Mouse (Mus musculus): ENCODE measurements at regions not wholly inside any gene's neighbourhood (a gene's known extent, or its start where the extent isn't known, plus 50 kb on each side); places are given as distances from the start of the nearest gene placed in this dataset.

DNA sequence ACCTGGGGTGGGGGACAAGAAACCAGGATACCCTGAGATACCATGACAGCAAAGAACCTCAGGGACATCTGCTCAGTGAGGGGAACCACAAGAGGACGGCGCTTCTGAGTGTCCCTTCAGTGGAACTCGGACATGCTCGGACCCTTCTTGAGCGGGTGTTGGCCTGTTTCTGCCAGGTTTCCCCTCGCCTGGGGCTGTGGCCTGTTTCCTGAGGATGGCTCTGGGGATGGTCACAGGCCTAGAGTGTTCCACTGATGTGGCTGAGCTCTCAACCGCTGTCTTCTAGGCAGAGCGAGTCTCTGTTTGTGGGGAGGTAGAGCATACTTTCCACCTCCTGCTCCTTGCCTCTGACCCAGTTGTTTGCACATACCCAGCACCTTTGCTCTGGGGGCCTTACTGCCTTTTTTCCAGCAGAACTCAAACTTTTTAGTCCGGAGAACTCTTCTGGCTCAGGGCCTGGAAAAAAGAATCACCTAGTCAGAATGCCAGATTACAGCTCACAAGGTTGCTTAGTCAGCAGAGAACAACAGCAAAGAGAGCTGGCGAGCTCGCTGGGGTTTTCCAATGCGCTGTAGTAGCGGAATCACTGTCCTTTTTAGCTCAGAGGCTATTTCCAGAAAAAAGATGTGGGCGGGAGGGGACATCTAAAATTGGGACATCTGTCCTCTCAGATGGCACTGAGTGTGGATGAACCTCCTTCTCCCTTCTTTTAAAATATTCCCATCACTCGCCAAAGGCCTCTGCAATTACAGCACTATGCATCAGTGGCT lies 65.3 kb downstream of the Med10 start:
- DNase-seq: no peak
- intact Hi-C loops (cut with DNase I; ENCODE audit: low total_unique reads): no loop called here

DNA sequence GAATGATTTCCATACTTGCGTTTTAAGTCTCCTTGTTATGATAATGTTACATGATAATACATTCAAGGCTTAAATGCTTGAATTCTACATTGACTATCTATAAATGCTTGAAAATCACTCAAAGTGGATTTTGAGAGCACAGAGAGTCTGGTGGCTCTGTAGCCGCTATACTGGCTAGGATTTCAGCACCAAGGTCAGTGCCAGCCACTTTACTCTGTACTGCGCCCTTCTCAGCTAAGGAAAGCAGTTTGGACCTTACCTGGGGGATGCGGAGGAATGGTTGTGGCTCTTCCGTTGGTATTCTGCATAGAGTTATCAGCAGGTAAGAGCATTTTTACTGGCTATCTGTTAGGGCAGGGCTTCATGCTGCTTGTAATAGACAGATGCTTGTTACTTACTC lies 94.3 kb downstream of the Med10 start:
- no peak for DNase-seq
- intact Hi-C loops (cut with DNase I; ENCODE audit: low total_unique reads): no loop called here

DNA sequence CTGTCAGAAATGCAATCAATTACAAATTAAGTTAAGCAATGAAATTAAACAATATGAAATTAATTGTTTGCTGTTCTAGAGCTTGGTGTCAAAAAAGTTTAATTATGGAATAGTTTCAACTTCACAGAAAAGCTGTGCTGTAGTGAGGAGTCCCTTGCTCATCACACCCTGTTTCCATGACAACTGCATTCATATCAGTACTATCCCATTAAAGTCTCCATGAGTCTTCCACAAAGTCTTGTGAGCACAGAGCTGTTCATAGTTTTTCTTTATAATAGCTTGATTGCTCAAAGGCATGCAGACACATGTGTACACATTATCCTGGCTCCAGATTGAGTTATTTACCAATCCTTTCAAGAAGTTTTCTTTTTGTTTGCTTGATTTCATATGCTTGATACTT lies 98.9 kb downstream of the Med10 start:
- intact Hi-C loops (cut with DNase I; ENCODE audit: low total_unique reads): no loop called here
- no peak for DNase-seq

DNA sequence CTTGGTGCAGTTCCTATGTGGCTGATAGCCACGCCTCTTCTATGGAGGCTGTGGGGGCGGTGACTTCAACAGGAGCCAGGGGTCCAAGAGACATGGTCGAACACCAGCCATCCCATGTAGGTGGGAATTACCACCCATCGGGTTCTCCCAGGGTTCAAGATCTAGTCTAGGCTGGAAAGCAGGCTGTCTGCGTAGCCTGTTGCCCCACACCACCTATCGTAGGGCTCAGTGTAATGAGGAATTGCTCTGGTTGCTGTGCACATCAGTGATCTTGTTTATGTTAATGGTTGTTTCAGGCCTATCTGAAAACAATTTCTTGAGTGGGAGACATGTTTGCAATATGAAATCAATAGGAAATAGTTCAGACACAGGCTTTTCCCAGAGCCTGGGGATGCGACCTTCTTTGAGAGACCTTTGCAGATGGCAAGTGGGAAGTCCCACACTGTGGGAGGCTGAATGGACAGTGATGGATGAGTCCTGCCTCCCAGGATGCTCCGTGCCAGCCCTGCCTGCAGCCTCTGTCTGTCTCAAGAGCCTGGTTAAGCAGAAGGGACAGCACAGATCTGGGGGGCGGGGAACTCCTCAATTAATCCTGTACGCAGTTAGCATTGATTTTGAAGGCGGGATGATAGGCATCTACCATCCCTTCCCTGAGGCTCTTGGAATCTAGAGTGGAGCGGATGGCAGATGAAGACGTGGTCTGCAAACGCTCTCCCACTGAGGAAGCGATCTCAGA lies 104.8 kb downstream of the Med10 start:
- no peak for DNase-seq
- intact Hi-C loops (cut with DNase I; ENCODE audit: low total_unique reads): no loop called here

DNA sequence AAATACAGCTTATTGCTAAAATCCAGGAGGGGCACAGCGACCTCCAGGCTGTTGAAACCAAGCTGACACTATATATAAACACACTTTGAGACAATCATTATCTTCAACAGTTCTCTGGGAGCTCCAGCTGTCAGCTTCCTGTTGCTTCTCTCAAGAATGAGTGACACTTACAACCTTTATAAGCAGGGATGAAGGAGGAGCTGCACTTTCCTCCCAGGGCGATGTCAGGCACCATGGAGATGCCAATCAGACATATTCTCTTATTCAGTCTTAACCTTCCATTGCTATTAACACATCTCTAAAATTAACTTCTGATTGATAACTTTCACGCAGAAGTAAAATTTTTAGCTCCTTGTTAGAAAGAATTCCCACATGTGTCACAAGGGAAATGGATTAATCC lies 113.6 kb downstream of the Med10 start:
- intact Hi-C loops (cut with DNase I; ENCODE audit: low total_unique reads): no loop called here
- DNase-seq: no peak

DNA sequence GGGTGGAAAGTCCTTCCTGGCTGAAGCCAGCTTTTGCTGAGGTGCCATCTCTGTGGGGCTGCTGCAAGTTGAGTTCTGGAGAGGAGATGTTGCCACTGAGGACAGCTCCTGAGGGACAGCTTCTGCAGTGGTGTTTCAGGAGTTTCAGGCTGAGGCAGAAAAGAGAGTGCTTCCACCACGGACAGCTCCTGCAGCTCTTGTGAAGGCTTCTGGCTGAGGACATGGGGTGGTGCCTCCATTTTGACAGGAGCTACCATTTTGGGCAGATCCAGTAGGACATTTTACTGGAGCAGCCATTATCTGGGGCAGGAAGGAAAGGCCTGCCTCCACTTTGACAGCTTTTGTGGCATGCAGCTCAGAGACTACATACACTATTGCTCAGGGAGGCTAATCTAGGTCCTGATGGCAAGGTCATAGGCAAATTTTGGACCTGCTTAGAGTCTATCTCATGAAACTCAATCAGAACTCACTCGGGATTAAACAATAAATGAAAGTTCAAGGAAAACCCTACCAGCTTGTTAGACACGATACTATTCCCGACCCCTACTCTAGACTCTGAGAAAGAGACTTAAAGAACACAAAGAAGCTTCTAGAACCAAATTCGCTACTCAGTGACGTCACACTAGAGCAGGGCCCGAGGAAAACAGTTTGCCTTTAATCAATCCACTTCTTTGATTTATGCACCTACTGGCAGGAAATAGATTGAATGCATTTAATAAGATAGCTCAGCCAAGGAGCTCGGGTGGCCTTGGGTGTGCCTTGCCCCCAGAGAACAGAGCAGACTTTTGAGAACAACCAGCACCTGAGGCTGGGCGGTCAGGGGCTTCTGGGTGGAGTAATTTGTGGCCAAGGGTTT lies 130.7 kb downstream of the Med10 start:
- intact Hi-C loops (cut with DNase I; ENCODE audit: low total_unique reads): no loop called here

DNA sequence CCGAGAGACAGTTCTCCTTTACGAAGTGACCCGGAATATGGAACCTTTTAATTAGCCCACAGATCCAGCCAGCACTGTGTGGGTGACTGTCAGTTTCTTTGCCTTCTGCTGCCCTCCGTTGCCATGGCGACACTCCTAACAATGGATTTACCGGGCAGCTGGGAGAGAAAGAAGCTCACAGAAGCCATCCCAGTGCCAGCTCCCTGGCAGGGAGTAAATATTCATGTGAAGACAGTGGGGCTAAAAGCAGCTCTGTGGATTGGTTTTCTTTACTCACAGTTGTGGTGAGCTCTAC lies 131.3 kb downstream of the Med10 start:
- DNase-seq: no peak
- intact Hi-C loops (cut with DNase I; ENCODE audit: low total_unique reads): no loop called here

More for the DNA sequence above, 130.7 kb downstream of the Med10 start:
- DNase-seq: no peak

DNA sequence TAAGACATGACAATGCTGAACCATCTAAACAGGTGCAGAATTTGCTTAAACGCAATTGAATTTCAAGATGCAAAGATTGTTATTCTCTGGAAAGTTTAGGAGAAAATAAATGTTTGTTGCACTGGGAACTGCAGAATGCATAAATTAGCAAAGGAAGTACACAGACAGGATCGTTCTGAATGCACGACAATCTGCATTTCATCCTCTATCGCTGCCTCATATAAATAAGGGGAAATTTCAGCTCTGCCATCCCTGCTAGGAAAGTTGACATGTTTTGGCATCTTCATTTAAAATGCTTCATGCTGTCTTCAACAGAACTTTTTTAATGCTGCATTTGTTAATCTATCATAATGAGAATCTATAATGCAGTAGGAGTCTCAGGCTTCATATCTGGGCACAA lies 137.6 kb downstream of the Med10 start:
- intact Hi-C loops (cut with DNase I; ENCODE audit: low total_unique reads): no loop called here
- no peak for DNase-seq

DNA sequence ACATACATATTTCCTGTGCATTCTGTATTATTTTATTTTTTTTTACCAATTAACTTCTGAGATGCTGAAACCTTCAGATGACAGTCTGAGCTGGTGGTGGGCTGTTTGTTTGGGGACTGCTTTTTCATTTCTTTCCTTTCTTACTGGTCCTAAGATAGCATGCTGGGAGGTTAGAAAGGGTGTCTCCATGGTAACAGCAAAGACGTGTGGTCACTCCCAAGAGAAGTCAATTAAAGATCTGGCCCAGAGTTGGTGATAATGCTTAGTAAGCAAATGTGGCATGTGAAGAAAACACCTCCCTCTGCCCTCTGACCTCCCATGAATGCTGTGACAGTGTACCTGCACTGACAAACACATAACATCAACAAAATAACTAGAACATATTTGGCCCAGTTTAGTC lies 142.5 kb downstream of the Med10 start:
- no peak for DNase-seq
- intact Hi-C loops (cut with DNase I; ENCODE audit: low total_unique reads): no loop called here

DNA sequence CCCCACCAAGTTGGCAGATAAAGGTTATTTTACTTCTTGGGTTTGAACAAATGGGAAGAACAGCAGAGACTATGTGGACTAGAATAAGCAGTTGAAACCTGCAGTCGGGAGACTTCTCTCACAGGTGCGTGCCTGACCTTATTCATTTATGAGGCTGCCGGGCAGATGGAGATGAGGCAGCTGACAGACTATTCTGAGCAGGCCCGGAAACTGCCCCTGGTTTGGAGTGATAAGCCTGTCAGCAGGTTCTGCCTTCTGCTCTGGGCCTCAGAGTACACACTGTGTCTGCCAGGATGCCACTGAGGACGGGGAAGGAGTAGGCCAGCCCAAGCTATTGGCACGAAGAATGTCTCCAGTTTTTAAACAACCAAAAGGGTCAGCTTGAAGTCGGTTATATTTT lies 144.4 kb downstream of the Med10 start:
- no peak for DNase-seq
- intact Hi-C loops (cut with DNase I; ENCODE audit: low total_unique reads): loop anchor here (2.0 kb wide), 1 partner anchor 24 kb away; no protein-coding TSS in a partner anchor

DNA sequence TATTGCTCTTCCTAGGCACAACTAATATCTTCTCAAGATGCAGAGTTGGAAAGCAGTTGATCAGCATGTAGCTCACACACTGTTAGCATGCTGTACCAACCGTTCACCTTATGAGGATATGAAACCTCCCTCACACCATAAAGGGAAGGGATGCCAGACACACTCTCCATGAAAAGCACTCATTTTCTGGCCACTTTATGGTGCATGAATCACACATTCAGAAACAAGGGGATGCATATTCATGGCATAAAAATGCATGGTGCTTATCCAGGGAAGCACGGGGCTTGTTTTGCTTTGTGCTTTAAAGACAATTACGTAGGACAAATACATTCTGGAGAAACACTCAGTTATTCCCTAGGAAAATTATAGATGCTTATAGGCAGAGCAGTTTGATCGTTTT lies 149.9 kb downstream of the Med10 start:
- intact Hi-C loops (cut with DNase I; ENCODE audit: low total_unique reads): no loop called here
- no peak for DNase-seq

DNA sequence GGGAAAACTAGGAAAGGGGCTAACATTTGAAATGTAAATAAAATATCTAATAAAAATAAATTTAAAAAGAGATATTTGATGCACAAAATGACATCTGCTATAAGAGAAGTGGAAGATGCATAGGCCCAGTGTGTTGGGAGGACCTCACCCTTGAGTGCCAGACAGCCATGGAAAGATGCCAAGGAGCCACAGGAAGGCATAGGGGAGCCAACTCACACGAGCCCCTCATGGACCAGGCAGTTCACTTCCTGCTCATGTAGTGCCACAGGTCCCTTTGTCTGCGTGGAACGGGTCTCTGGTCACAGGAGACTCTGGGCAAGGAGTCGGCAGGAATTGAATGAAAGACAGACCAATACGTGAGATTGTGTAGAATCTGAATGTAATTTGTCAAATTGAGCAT lies 152.0 kb downstream of the Med10 start:
- DNase-seq: no peak
- intact Hi-C loops (cut with DNase I; ENCODE audit: low total_unique reads): no loop called here

DNA sequence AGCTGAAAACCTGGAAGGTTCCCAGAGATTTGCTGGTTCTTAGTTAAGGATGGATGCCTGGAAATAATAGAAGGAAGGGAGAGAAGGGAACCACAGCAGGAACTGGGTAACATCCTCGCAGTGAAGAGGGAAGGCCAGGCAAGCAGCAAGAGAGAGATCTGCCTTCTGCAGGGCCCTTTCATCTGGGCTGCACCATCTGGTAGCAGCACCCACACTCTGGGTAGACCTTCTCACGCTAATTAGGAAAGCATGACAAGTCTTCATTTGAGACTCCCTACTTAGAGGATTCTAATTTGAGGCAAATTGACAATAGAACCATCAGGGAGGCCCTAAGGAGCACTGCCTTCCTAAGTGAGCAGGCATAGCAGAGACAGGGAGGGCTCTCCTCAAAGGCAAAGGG lies 153.3 kb downstream of the Med10 start:
- DNase-seq: no peak
- intact Hi-C loops (cut with DNase I; ENCODE audit: low total_unique reads): no loop called here

DNA sequence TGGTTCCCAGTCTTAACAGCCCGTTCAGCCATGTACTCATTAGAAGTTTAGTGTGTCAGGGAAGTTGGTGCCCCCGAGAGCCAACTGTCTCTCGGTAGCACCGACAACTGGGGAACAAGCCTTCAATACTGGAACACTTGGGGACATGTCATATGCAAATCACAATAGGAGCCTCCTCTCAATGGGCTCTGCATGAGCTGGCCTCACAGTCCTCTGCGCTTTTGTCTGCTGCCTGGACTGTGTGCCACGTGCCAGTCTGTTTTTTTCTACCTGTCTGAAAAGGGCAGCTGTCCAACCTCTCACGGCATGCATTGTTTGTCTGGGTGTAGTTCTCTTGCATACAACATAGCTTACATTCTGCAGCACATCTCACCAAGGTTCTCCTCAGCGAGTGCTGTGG lies 161.7 kb downstream of the Med10 start:
- no peak for DNase-seq
- intact Hi-C loops (cut with DNase I; ENCODE audit: low total_unique reads): no loop called here

DNA sequence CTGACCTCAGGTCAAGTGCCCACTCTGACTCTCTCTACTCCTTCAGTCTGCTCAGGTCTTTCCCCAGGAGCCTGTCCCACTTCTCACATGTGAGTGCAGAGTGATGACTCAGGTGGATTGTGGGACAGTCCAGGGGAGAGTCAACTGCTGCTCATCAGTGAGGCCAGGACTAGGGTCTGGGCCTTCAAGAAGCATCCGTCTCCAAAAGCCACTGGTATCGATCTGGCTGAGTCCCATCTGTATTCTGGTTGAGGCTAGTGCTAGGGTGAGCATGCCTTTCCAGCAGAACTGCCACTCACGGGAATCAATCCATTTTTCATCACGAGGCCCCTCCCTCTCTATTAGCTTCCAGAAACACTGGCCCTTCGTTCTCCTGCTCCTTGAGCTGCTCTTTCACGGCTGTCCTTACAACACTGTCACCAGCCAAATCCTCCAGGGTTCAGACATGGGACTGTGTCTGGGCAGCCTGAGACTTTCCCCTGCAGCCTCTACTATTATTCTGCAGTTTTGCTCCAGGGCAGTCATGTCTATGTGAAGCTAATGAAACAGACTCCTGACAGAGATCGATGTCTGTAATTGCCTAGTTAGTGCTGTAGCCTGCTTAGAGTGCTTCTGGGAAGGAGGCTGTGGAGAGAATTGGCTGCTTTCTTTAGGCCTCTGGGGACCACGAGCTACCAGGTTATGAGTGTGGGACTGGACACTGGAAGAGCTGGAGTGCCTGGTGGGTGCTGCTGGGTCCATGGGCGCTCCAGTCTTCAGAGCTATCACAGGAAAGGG lies 169.3 kb downstream of the Med10 start:
- no peak for DNase-seq

DNA sequence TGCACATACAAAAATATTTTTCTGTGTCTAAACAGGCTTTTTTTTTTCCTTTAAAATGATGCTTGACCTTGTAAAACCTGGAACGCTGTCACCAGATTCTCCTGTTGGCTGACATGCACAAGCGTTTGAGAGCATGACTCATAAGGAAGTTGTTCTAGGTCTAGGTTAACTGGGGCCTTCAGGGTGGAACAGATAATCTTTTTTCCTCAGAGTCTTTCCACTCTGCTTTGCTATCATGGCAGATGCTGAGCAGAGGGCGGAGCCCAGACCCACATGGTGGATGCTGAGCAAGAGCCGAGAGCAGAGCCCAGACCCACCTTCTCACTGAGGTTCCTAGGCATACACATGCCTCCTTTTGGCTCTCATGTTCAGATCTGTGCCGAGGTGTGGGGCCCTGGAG lies 172.6 kb downstream of the Med10 start:
- intact Hi-C loops (cut with DNase I; ENCODE audit: low total_unique reads): no loop called here
- DNase-seq: no peak

More for the DNA sequence above, 169.3 kb downstream of the Med10 start:
- intact Hi-C loops (cut with DNase I; ENCODE audit: low total_unique reads): loop anchor here (2.0 kb wide), 1 partner anchor 25 kb away; no protein-coding TSS in a partner anchor

DNA sequence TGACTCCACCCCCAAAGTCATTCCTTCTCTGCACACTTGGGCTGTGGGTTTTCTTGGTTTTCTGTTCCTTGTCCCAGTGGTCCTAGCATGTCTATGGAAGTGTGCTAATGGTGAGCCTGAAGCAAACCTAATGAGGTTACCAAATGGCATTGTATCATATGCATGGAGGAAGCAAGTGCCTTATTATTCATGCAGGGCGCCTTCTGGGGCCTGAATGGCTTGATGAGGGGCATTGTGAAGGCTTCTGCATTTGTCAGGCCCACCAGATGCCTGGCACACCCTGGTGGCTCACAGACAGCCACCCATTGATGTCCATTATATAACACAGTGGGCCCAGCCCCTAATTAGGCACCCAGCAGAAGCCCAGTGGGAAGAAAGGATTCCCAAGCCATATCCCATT lies 182.0 kb downstream of the Med10 start:
- intact Hi-C loops (cut with DNase I; ENCODE audit: low total_unique reads): no loop called here
- no peak for DNase-seq

DNA sequence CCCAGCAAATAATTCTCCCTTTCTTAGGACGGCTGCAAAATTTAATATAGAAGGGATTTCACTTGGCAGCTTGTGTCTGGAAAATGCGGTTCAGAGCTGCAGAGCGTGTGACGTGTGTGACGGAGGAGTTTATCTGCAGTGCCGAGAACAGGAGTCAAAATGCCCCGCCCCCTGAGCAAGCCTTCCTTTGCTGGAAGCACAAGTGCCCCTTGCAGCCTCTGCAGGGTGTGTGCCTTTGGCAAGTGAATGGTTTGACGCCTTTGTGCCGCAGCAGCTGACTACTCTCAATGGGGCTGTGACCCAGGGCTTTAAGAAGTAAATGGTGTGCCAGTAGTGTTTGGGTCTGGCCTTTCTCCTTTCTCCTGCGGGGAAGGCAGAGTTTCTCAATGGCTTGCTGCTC lies 185.0 kb downstream of the Med10 start:
- intact Hi-C loops (cut with DNase I; ENCODE audit: low total_unique reads): no loop called here

DNA sequence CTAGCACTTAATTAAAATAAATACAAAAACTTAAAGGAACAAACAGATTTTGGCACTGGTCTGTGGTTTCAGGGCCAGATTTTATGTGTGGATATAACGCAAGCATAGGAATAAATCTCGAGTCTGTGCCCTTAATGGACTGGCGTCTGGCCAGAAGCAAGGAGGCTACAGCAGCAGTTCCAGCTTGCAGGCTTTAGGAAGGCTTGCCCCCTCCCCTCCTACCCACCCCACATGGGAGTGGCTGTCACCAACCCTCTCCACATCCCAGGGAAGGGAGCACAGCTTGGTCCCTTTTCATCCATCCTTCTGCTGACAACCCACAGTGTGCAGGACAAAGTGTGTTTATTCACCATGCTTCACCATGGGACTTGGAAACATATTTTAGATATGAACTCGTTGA lies 186.1 kb downstream of the Med10 start:
- DNase-seq: no peak
- intact Hi-C loops (cut with DNase I; ENCODE audit: low total_unique reads): no loop called here

More for the DNA sequence above, 185.0 kb downstream of the Med10 start:
- peak; percentile 15 for DNase-seq
